Mouse (Mus musculus): ENCODE results near the gene Olfr478.

- TF ChIP-seq HCFC1 (IDR thresholded peaks at IDR 0.05; ENCODE audit: borderline replicate concordance, insufficient read depth, low read length) (no peak), ZNF384 (IDR thresholded peaks at IDR 0.05; ENCODE audit: low read depth, low read length) (no peak)
These were observed 47.4 kb downstream of the Olfr478 start, which contains the start of gene Olfr477 for GRCm38 (mm10) chr7:107986393-107986792.

Data from ES-E14 (cell line).